Mouse (Mus musculus): ENCODE data around the gene Paqr8. TPM values are rescaled to one million over a fixed set of nuclear protein-coding genes. Genes with fewer than 3 reads are reported as not detected.

Paqr8 gene
- polyA plus RNA-seq, 1 experiment from 2014 or later, result 16.4 TPM

DNA sequence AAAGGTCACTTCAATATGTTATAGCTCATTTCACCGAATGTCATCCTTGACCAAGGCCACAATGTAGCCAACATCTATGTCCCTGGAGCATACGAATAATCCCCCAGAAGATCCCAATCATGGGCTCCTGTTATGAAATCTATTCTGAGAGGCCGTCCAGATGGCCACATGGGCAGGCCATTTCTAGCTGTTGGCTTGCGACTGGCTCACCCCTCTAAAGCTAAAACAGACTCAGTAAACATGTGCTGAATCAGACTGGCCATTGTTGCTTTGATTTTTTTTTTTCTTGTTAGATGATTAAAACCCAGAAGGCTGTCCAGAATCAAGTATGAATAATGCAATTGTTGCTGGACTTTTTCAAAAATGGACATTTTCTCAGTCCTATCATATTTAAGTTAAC is 7.3 kb upstream of the Paqr8 start:
- no peaks in the 10 kb centered on the region for H3K36me3 ChIP-seq
- no peaks in the 10 kb centered on the region; the same call in 1 of the 2 replicates for H3K9me3 ChIP-seq (replicated peaks)
- no peaks in the 10 kb centered on the region for H3K27me3 ChIP-seq
- H3K4me3 ChIP-seq, result no peak overlapping the region
- no peak overlapping the region for H3K27ac ChIP-seq
- H3K9ac ChIP-seq, result no peak overlapping the region
- no peaks in the 10 kb centered on the region for H3K4me1 ChIP-seq
- WGBS, result 95% methylated on average over 4 of the region's 4 CpGs
- no peak for ATAC-seq (ENCODE audit: low FRiP score)
- H3K4me2 ChIP-seq (replicated peaks), result no peak overlapping the region

GRCm38 (mm10) chr1:20889677-20890403 is 566 bp upstream of the Paqr8 start:
- 19% methylated on average over 16 of the region's 16 CpGs for WGBS
- H3K4me3 ChIP-seq, result peak overlapping the region; percentile 70
- peaks cover 13% of the 10 kb centered on the region for H3K4me1 ChIP-seq
- H3K9ac ChIP-seq, result peak overlapping the region; percentile 78
- H3K4me2 ChIP-seq (replicated peaks), result peak overlapping the region; percentile 73
- ATAC-seq (ENCODE audit: low FRiP score), result peak; percentile 51
- no peaks in the 10 kb centered on the region for H3K9me3 ChIP-seq (replicated peaks)
- no peaks in the 10 kb centered on the region for H3K36me3 ChIP-seq
- peak overlapping the region; percentile 85 for H3K27ac ChIP-seq
- H3K27me3 ChIP-seq, result no peaks in the 10 kb centered on the region

GRCm38 (mm10) chr1:20890941-20891399 is 564 bp downstream of the Paqr8 start:
- Histone ChIP-seq H3K4me1 (peaks cover 13% of the 10 kb centered on the region), H3K27ac (peak overlapping the region; percentile 85), H3K9me3 (replicated peaks) (no peaks in the 10 kb centered on the region), H3K4me3 (peak overlapping the region; percentile 70), H3K27me3 (no peaks in the 10 kb centered on the region), H3K36me3 (no peaks in the 10 kb centered on the region), H3K4me2 (replicated peaks) (peak overlapping the region; percentile 73), H3K9ac (peak overlapping the region; percentile 78)
- under 1% methylated on average over 20 of the region's 20 CpGs for WGBS
- ATAC-seq (ENCODE audit: low FRiP score), result peak; percentile 85

DNA sequence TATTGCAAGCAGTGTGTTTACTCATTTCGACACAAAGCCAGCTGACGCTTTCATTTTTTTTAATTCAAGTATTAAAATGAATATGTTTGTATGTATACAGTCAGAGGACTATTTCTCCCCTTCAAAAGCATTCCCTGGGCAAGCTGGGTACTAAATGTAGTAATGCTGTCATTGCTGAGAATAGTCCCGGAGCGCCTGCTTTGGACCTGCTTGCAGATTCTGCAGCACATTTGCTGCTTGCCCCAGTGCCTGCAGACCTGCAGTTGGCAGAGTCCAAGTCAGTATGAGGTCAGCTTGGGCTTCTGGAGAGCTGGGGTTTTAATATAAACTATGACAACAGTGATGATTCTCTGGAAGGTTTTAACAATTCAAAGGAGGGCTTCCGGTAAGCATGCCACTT is 2.7 kb downstream of the Paqr8 start:
- WGBS, result 89% methylated on average over 5 of the region's 5 CpGs
- no peak overlapping the region for H3K9ac ChIP-seq
- no peak overlapping the region for H3K4me3 ChIP-seq
- no peak for ATAC-seq (ENCODE audit: low FRiP score)
- H3K27me3 ChIP-seq, result no peaks in the 10 kb centered on the region
- no peaks in the 10 kb centered on the region for H3K9me3 ChIP-seq (replicated peaks)
- H3K36me3 ChIP-seq, result no peaks in the 10 kb centered on the region
- no peak overlapping the region for H3K4me2 ChIP-seq (replicated peaks)
- peaks cover 13% of the 10 kb centered on the region for H3K4me1 ChIP-seq
- H3K27ac ChIP-seq, result no peak overlapping the region

DNA sequence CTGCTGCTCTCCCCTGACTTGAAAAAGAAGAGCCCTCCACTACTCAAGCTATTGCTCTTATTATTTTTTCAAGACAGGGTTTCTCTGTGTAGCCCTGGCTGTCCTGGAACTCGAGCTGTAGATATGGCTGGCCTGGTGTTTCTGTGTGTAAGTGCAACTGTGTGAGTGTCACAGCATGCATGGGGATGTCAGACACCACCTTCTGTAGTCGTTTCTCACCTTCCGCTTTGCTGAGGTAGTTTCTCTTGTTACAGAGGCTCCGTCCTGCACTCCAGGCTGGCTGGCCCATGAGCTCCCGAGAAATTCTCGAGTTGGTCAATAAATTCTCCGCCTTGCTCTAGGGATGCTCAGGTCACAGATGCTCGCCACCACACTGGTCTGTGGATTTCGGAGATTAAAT is 8.0 kb downstream of the Paqr8 start:
- Histone ChIP-seq H3K4me1 (0 out of 2 replicates have a peak, but pooled peaks cover 3% of the 10 kb centered on the region), H3K36me3 (no peaks in the 10 kb centered on the region), H3K9me3 (replicated peaks) (no peaks in the 10 kb centered on the region), H3K4me2 (replicated peaks) (no peak overlapping the region), H3K4me3 (no peak overlapping the region), H3K27ac (no peak overlapping the region), H3K9ac (no peak overlapping the region), H3K27me3 (no peaks in the 10 kb centered on the region)
- WGBS, result 73% methylated on average over 9 of the region's 9 CpGs
- ATAC-seq (ENCODE audit: low FRiP score), result no peak

DNA sequence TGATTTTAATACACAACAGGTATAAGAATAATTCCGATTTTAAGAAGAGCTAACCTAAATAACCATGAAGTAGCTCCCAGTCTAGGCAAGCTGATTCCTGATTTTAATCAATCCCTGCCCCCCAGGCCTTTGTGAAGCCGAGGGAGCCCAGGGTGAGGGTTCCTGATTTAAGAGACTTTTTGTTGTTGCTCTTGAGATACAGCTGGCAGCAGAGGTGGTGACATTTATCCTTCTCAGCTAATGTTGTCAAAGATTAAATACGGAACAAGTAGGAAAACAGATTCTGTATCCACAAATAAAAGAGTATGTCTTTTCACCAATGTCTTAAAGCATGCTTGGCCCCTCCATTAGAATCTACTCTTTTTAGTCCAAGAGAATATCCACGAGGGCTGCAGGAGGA is 9.9 kb downstream of the Paqr8 start:
- ATAC-seq (ENCODE audit: low FRiP score), result no peak
- Histone ChIP-seq H3K9ac (no peak overlapping the region), H3K4me3 (no peak overlapping the region), H3K27me3 (no peaks in the 10 kb centered on the region), H3K4me2 (replicated peaks) (no peak overlapping the region), H3K36me3 (no peaks in the 10 kb centered on the region), H3K9me3 (replicated peaks) (no peaks in the 10 kb centered on the region), H3K4me1 (0 out of 2 replicates have a peak, but pooled peaks cover 3% of the 10 kb centered on the region), H3K27ac (no peak overlapping the region)
- 65% methylated on average over 4 of the region's 4 CpGs for WGBS

GRCm38 (mm10) chr1:20905501-20906127 is 15.2 kb downstream of the Paqr8 start:
- Histone ChIP-seq H3K9ac (no peak overlapping the region), H3K4me2 (replicated peaks) (no peak overlapping the region), H3K9me3 (replicated peaks) (no peaks in the 10 kb centered on the region), H3K4me1 (peaks cover 18% of the 10 kb centered on the region), H3K27me3 (no peaks in the 10 kb centered on the region), H3K27ac (no peak overlapping the region), H3K4me3 (no peak overlapping the region), H3K36me3 (no peaks in the 10 kb centered on the region)
- peak; percentile 57 for ATAC-seq (ENCODE audit: low FRiP score)
- 50% methylated on average over 8 of the region's 8 CpGs for WGBS

DNA sequence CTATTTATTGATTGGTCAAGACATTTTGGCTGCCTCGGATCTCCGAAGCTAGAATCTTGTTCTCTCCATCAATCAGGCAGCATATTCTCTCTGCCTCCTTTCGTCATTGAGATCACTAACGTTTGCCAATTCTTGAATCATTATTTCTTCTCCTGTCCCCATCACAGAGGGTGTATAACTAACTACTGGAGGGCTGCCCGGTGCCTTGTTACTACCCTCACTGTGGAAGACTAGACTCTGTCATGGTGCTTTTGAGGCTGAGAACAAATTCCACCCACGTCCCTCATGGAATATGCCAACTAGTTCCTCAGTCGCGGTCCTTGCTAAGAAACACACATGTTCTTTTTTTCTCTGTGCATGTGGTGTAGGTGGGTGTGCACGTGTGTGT is 15.7 kb downstream of the Paqr8 start:
- Histone ChIP-seq H3K36me3 (no peaks in the 10 kb centered on the region), H3K9me3 (replicated peaks) (no peaks in the 10 kb centered on the region), H3K9ac (no peak overlapping the region), H3K4me2 (replicated peaks) (no peak overlapping the region), H3K4me3 (no peak overlapping the region), H3K4me1 (peaks cover 18% of the 10 kb centered on the region), H3K27ac (0 out of 2 replicates have a peak overlapping the region, but pooled peaks have one; percentile 23), H3K27me3 (no peaks in the 10 kb centered on the region)
- ATAC-seq (ENCODE audit: low FRiP score), result no peak; the same call in 1 of the 2 replicates
- 80% methylated on average over 9 of the region's 9 CpGs for WGBS

DNA sequence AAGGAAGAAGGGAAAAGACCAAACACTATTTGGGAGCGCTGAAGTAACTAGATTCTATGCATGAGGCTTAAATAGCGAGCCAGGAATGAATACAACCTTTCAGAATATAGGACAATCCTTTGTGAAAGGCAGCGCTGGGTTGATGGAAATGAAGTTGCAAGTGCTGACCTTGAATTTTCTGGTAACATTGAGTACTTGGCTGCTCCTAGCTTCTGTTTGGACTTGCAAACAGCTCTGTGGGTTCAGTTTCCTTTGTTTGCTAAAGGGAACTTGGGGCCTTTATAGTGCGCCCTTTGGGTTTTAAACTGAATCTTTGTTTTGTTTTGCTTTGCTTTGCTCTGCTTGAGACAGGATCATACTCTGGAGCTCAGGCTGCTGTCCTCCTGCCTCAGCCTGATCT is 18.1 kb downstream of the Paqr8 start:
- Histone ChIP-seq H3K4me1 (peaks cover 22% of the 10 kb centered on the region), H3K4me2 (replicated peaks) (no peak overlapping the region), H3K4me3 (no peak overlapping the region), H3K36me3 (no peaks in the 10 kb centered on the region), H3K9me3 (replicated peaks) (no peaks in the 10 kb centered on the region), H3K9ac (no peak overlapping the region), H3K27ac (peak overlapping the region; percentile 52; the same call in 1 of the 2 replicates), H3K27me3 (no peaks in the 10 kb centered on the region)
- 25% methylated on average over 4 of the region's 4 CpGs for WGBS
- no peak for ATAC-seq (ENCODE audit: low FRiP score)

GRCm38 (mm10) chr1:20912115-20912514 is 21.7 kb downstream of the Paqr8 start:
- Histone ChIP-seq H3K9me3 (replicated peaks) (no peaks in the 10 kb centered on the region), H3K27ac (no peak overlapping the region), H3K4me2 (replicated peaks) (no peak overlapping the region), H3K4me1 (peaks cover 17% of the 10 kb centered on the region), H3K27me3 (no peaks in the 10 kb centered on the region), H3K36me3 (no peaks in the 10 kb centered on the region), H3K4me3 (no peak overlapping the region), H3K9ac (no peak overlapping the region)
- WGBS, result 21% methylated on average over 2 of the region's 2 CpGs
- no peak for ATAC-seq (ENCODE audit: low FRiP score)

DNA sequence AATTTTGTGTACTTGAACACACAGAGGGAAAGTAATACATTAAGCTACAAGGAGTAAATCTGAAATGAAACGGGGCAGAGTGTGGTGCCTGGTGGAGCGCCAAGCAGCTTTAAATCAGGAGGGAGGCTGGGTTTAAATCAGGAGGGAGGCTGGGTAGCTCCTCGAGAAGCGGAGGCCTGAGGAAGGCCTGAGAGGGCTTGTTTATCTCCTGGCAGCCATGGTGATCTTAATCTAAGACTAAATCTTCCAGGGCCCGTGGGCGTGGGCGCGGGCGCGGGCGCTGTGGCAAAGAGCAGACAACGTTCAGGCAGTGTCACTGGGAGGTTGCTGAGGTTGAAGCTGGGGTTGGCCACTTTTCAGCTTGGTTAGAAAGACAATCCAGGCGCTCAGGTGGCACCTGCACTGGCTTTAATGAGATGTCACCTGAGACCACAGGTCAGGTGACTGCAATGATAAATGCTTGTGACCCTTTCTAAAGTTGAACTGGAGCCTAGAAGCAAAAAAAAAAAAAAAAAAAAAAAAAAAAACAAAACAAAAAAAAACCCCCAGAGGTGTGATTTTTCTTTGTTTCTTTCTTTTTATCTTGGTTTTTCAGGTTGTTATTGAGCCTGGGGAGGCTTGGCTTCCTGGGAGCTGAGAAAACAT is 22.2 kb downstream of the Paqr8 start:
- Histone ChIP-seq H3K4me3 (no peak overlapping the region), H3K4me1 (peaks cover 14% of the 10 kb centered on the region), H3K27ac (no peak overlapping the region), H3K27me3 (no peaks in the 10 kb centered on the region), H3K9me3 (replicated peaks) (no peaks in the 10 kb centered on the region), H3K4me2 (replicated peaks) (no peak overlapping the region), H3K36me3 (no peaks in the 10 kb centered on the region), H3K9ac (no peak overlapping the region)
- ATAC-seq (ENCODE audit: low FRiP score), result no peak
- 55% methylated on average over 13 of the region's 13 CpGs for WGBS

DNA sequence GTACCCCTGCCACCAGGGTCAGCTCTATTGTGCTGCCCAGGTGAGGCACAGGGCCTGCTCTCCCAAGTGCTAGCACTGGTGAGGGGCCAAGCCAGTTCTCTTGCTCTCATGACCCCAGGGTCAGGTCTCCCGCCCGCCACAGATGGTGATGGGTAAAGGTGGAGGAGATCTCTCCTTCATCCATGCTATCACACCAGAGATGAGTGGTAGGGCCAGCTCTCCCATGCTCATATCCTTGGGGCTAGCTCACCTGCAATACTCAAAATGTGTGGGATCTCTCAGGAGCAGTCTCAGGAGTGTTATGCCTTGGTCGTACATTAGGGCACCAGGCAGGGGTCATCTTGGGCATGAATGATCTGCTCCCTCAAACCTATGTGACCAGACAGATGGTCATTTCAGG is 24.4 kb downstream of the Paqr8 start:
- Histone ChIP-seq H3K9ac (no peak overlapping the region), H3K4me2 (replicated peaks) (no peak overlapping the region), H3K4me1 (peaks cover 4% of the 10 kb centered on the region; the same call in 1 of the 2 replicates), H3K9me3 (replicated peaks) (no peaks in the 10 kb centered on the region), H3K4me3 (no peak overlapping the region), H3K36me3 (no peaks in the 10 kb centered on the region), H3K27ac (no peak overlapping the region), H3K27me3 (no peaks in the 10 kb centered on the region)
- WGBS, result 94% methylated on average over 3 of the region's 3 CpGs
- ATAC-seq (ENCODE audit: low FRiP score), result no peak

Measured in hindbrain, embryonic 12.5 days (tissue).